Mouse (Mus musculus): ENCODE data around the gene Hp1bp3. TPM values are rescaled to one million over a fixed set of nuclear protein-coding genes. Genes with fewer than 3 reads are reported as not detected.

Hp1bp3 gene
- polyA plus RNA-seq, 1 experiment from 2014 or later: 229 TPM

DNA sequence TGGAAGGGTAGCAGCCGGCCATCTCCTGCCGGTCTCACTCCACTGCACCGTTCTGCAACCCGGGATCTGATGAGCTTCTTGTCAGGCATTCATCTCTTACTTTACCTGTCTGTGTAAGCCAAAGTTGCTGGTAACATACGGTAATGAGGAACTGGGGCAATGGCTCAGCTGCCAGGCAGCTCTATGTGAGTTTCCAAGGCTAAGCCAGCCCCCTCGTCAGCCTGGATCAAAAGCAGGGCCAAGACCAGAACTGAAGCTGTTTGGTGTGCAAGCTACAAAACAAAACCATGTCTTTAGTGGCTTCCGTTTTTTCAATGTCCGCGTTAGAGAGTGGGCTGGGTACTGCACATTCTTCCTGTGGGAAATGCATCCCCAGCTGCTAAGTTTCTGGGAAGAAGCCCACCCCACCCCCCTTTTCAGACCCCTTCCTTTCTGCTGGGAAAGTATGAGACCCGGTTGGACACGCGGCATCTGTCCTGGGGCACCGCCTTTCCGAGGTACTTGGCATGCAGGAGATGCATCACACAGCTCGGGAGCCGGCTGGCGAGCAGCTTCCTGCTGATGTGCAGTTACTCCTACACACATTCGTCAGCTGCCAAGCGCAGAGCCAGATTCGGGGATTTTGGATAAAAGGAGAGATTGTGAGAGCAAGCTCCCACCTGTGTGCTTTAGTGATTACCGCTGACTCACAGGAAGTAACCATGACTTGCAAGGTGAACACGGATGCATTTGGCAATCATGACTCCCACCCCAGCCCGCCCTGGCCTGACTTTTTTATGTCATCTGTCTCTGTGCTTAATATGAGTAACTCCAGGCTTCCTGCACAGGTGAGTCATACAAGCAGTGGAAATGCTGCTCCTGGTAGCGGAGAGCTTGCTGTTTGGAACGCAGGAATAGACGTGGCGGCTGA lies 30.9 kb downstream of the Hp1bp3 start:
- no peak overlapping the region for H3K4me2 ChIP-seq (replicated peaks)
- no peak overlapping the region for H3K27ac ChIP-seq
- peaks cover 27% of the 10 kb centered on the region for H3K4me1 ChIP-seq (replicated peaks)
- peaks cover 56% of the 10 kb centered on the region for H3K36me3 ChIP-seq
- H3K9ac ChIP-seq (replicated peaks): no peak overlapping the region
- H3K9me3 ChIP-seq: no peaks in the 10 kb centered on the region
- H3K4me3 ChIP-seq (replicated peaks): no peak overlapping the region
- H3K27me3 ChIP-seq: peaks cover 21% of the 10 kb centered on the region
- WGBS: 70% methylated on average over 27 of the region's 27 CpGs
- ATAC-seq: no peak

DNA sequence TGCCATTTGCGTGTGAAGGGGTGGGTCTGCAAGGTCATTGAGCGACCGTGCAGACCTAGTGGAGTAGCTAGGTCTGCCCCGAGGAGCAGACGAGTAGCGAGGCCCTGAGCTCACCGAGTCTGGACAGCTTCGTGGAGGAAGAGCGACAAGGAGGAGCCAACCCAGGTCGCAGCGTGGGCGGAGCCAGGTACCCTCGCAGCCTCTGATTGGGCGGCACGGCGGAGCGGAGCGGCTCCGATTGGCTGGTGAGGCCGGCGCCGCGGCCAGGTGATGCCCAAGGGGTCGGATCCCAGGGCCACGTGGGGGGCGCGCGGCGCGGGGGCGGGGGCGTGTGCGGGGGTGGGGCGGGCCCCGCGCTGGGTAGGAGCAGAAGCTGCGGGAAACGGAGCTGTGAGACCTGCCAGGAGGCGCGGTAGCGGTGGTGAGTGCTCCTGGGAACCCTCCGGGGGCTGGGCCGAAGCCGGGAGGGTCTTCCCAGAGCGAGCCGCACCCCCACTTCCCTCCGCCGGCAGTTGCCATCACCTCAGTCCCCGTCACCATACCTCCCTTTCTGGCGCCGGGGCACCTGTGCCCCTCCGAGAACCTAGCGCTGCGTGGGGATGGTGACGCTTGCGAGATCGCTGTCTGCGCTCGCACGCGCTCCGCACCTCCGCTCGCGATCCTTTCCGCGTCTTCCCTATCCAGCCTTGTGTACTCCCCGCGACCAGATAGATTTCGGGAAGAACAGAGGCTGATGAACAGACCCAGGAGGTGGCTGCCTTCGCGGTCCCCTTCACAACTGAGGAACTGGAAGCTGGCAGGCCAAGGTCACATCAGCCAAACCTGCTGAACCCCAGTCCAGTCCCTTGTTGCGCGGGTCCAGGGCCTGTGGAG lies 34.2 kb downstream of the Hp1bp3 start, which contains the start of the genes Sh2d5 and Kif17:
Gene Sh2d5 (plus strand): TSS at position 316 of the 873 bp plus-strand sequence.
Gene Kif17 (plus strand): TSS at position 348 of the 873 bp plus-strand sequence.
- Histone ChIP-seq H3K4me1 (replicated peaks) (peaks cover 36% of the 10 kb centered on the region), H3K27me3 (peaks cover 53% of the 10 kb centered on the region), H3K27ac (peak within 1 kb of the TSS; percentile 44), H3K4me2 (replicated peaks) (peak within 1 kb of the TSS; percentile 83), H3K36me3 (peaks cover 25% of the 10 kb centered on the region), H3K4me3 (replicated peaks) (peak within 1 kb of the TSS; percentile 59), H3K9ac (replicated peaks) (peak within 1 kb of the TSS; percentile 73), H3K9me3 (no peaks in the 10 kb centered on the region)
- peak; percentile 88 for ATAC-seq
- WGBS: under 1% methylated on average over 70 of the region's 74 CpGs

DNA sequence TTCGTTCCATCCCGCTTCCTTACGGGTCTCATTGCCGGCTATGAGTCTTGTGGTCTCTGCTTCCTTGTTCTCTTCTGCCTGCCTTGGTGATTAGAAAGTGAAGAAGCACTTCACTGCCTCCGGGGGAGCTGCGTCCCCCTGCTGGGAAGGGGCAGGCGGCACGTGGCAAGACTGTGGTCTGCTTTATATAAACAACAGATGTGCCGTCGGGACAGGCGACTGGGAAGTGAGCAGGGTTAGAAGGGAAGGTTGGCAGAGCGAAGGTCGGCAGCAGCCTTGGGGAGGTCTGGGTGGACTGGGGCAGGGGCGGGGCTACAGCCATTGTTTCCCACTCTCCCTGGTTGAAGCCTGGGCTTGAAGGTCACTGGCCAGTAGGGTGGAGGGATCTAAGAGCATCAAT lies 35.7 kb downstream of the Hp1bp3 start:
- Histone ChIP-seq H3K4me1 (replicated peaks) (peaks cover 36% of the 10 kb centered on the region), H3K4me2 (replicated peaks) (peak overlapping the region; percentile 83), H3K9ac (replicated peaks) (peak overlapping the region; percentile 39), H3K27ac (0 out of 2 replicates have a peak overlapping the region, but pooled peaks have one; percentile 53), H3K27me3 (peaks cover 59% of the 10 kb centered on the region), H3K4me3 (replicated peaks) (peak overlapping the region; percentile 59), H3K9me3 (no peaks in the 10 kb centered on the region), H3K36me3 (peaks cover 11% of the 10 kb centered on the region)
- WGBS: under 1% methylated on average over 14 of the region's 14 CpGs
- ATAC-seq: 0 out of 2 replicates have a peak, but pooled peaks have one; percentile 7

DNA sequence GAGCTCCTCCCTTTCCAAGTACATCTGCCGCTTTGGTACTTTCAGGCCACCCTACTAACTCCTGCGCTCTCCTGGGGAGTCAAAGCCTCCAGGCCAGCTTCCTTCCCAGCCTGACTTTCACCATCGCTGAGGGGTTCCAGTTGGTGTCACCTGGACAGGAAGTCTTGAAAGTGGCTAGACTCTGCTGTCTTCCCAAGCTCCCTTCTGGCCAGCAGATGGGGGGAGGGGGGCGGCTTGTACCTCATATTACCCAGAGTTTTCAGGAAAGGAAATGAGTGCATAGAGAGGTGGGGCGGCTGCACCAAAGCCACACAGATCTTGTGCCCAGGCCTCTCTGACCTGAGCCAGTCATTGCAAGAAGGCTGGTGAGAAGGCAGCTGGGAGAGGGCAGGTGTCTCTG lies 36.1 kb downstream of the Hp1bp3 start:
- Histone ChIP-seq H3K9me3 (no peaks in the 10 kb centered on the region), H3K4me2 (replicated peaks) (peak overlapping the region; percentile 83), H3K36me3 (peaks cover 7% of the 10 kb centered on the region; the same call in 1 of the 2 replicates), H3K27ac (0 out of 2 replicates have a peak overlapping the region, but pooled peaks have one; percentile 53), H3K4me1 (replicated peaks) (peaks cover 36% of the 10 kb centered on the region), H3K9ac (replicated peaks) (peak overlapping the region; percentile 39), H3K27me3 (peaks cover 59% of the 10 kb centered on the region), H3K4me3 (replicated peaks) (peak overlapping the region; percentile 59)
- ATAC-seq: no peak
- 9% methylated on average over 5 of the region's 5 CpGs for WGBS

DNA sequence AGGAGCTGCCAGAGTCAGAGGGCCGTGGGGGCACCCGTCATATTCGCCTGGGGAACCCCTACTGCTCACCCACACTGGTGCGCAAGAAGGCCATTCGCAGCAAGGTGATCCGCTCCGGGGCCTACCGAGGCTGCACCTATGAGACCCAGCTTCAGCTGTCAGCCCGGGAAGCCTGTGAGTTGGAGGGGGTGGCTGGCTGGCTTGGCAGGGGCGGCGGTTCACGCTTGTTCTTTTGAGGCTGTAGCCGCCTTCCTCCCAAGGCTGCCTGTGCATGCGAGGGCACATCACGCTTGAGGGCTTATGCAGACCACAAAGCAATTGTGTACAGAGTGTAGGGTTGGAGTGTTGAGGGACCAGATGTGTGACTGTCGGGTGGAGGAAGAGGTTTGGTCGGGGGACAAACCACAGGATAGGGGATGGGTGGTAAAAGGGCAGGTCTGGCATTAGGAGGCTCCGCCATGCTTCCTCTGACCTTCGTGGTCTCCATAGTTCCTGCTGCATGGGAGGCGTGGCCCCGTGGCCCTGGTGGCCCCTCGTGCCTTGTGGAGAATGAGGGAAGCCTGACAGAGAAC lies 41.1 kb downstream of the Hp1bp3 start:
- H3K36me3 ChIP-seq: peaks cover 6% of the 10 kb centered on the region; the same call in 1 of the 2 replicates
- no peak overlapping the region for H3K4me3 ChIP-seq (replicated peaks)
- H3K27ac ChIP-seq: no peak overlapping the region
- peaks cover 44% of the 10 kb centered on the region for H3K27me3 ChIP-seq
- no peak for ATAC-seq
- no peaks in the 10 kb centered on the region for H3K9me3 ChIP-seq
- WGBS: 82% methylated on average over 22 of the region's 22 CpGs
- H3K4me1 ChIP-seq (replicated peaks): peaks cover 15% of the 10 kb centered on the region
- no peak overlapping the region for H3K9ac ChIP-seq (replicated peaks)
- no peak overlapping the region for H3K4me2 ChIP-seq (replicated peaks)

DNA sequence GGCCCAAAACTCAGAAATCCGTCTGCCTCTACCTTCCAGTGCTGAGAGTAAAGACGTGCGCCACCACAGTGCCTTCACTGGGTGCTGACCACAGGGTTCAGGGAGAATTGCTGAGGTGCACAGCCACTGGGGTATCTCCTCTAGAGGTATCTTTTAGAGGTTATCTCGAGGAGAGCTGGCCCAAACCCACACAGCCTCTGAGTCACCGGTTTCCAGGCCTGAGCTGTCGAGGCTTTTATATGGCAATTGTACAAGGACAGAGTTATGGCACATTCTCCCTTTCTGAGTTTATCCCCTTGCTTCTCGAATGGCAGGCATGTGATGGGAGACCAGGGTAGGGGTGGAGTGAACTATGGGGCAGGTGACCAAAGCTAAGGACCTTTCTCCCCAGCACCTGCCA lies 42.6 kb downstream of the Hp1bp3 start:
- 79% methylated on average over 7 of the region's 7 CpGs for WGBS
- Histone ChIP-seq H3K27ac (no peak overlapping the region), H3K36me3 (peaks cover 6% of the 10 kb centered on the region; the same call in 1 of the 2 replicates), H3K27me3 (peaks cover 41% of the 10 kb centered on the region), H3K4me2 (replicated peaks) (no peak overlapping the region), H3K4me3 (replicated peaks) (no peak overlapping the region), H3K9me3 (no peaks in the 10 kb centered on the region), H3K4me1 (replicated peaks) (peaks cover 14% of the 10 kb centered on the region), H3K9ac (replicated peaks) (no peak overlapping the region)
- no peak for ATAC-seq

DNA sequence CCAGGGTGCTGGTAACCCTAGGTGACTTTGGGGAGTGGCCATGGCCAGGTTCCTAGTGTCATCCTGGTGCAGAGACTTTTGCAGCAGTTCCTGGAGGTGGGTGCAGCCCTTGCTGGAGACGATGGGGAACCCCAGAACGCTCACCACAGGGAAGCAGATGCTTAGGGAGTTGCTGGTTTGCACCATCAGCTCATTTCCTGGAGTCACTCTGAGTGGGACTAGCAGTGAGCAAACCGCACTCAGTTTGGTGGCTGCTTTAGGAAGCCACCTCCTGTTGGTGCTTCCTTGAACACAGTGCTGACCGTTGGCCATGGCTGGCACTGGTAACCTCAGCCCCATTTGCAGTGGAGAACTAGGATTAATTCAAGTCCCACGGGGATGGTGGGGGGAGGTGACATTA lies 43.4 kb downstream of the Hp1bp3 start:
- Histone ChIP-seq H3K4me2 (replicated peaks) (no peak overlapping the region), H3K9me3 (no peaks in the 10 kb centered on the region), H3K4me3 (replicated peaks) (no peak overlapping the region), H3K4me1 (replicated peaks) (peaks cover 14% of the 10 kb centered on the region), H3K36me3 (peaks cover 6% of the 10 kb centered on the region; the same call in 1 of the 2 replicates), H3K27me3 (peaks cover 41% of the 10 kb centered on the region), H3K27ac (no peak overlapping the region), H3K9ac (replicated peaks) (no peak overlapping the region)
- WGBS: 89% methylated on average over 5 of the region's 5 CpGs
- ATAC-seq: no peak

DNA sequence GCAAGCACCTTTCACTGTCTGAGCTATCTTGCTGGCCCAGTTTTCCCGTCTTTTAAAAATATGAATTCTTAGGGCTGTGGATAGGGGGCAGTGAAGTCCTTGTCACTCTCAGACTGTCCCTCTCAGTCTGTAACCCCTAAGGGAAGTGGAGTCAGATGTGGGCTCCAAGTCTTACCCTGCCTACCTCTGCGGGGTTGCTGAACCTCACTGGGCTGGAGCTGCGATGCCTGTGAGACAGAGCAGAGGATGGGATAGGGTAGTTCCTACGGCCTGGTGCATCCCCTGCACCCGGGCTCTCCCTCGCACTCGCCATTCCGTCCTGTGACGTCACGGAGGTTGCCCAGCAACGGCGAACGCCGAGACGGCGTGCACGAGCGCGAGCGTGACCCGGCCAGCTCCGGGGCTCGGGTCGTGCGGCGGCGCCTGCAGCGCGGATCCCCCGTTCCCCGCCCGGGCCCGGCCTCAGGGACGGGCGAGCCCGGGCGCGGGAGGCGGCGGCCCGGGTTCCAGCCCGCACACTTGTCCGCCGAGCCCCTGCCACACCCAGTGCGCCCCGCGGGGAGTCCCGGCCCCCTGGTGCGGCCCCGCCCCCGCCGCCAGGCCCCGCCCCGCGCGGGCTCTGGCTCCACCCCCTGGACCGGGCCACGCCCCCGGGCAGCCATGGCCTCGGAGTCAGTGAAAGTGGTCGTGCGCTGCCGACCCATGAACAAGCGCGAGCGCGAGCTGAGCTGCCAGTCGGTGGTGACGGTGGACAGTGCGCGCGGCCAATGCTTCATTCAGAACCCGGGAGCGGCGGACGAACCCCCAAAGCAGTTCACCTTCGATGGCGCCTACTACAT lies 46.0 kb downstream of the Hp1bp3 start:
- H3K27ac ChIP-seq: peak overlapping the region; percentile 56; the same call in 1 of the 2 replicates
- H3K36me3 ChIP-seq: peaks cover 6% of the 10 kb centered on the region; the same call in 1 of the 2 replicates
- peaks cover 14% of the 10 kb centered on the region for H3K4me1 ChIP-seq (replicated peaks)
- H3K27me3 ChIP-seq: peaks cover 32% of the 10 kb centered on the region
- ATAC-seq: peak; percentile 93
- H3K9me3 ChIP-seq: no peaks in the 10 kb centered on the region
- under 1% methylated on average over 58 of the region's 78 CpGs for WGBS
- H3K4me3 ChIP-seq (replicated peaks): peak overlapping the region; percentile 67
- peak overlapping the region; percentile 58 for H3K9ac ChIP-seq (replicated peaks)
- H3K4me2 ChIP-seq (replicated peaks): peak overlapping the region; percentile 89

DNA sequence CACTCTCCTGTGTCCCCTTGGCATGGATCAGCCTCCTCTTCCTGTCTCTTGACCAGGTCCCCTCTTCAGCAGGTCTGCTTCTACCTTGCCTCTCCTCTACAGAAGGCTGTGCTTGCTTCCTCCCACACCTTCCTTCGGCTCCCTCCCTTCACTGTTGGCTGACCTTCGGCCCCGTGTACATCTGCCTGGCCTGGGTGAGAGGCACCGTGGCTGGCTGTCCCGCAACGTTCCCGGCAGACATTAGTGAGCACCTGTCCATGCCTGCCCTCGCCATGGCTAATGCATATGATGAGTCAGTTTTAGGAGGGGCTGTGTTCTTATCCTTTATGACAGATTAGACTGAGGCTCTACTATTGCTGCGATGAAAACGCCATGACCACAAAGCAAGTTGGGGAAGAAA lies 51.8 kb downstream of the Hp1bp3 start:
- peaks cover 6% of the 10 kb centered on the region for H3K4me1 ChIP-seq (replicated peaks)
- no peak overlapping the region for H3K4me3 ChIP-seq (replicated peaks)
- ATAC-seq: no peak
- H3K9ac ChIP-seq (replicated peaks): no peak overlapping the region
- no peaks in the 10 kb centered on the region for H3K36me3 ChIP-seq
- WGBS: 93% methylated on average over 10 of the region's 10 CpGs
- H3K27me3 ChIP-seq: peaks cover 21% of the 10 kb centered on the region
- no peaks in the 10 kb centered on the region for H3K9me3 ChIP-seq
- H3K4me2 ChIP-seq (replicated peaks): no peak overlapping the region
- H3K27ac ChIP-seq: no peak overlapping the region

DNA sequence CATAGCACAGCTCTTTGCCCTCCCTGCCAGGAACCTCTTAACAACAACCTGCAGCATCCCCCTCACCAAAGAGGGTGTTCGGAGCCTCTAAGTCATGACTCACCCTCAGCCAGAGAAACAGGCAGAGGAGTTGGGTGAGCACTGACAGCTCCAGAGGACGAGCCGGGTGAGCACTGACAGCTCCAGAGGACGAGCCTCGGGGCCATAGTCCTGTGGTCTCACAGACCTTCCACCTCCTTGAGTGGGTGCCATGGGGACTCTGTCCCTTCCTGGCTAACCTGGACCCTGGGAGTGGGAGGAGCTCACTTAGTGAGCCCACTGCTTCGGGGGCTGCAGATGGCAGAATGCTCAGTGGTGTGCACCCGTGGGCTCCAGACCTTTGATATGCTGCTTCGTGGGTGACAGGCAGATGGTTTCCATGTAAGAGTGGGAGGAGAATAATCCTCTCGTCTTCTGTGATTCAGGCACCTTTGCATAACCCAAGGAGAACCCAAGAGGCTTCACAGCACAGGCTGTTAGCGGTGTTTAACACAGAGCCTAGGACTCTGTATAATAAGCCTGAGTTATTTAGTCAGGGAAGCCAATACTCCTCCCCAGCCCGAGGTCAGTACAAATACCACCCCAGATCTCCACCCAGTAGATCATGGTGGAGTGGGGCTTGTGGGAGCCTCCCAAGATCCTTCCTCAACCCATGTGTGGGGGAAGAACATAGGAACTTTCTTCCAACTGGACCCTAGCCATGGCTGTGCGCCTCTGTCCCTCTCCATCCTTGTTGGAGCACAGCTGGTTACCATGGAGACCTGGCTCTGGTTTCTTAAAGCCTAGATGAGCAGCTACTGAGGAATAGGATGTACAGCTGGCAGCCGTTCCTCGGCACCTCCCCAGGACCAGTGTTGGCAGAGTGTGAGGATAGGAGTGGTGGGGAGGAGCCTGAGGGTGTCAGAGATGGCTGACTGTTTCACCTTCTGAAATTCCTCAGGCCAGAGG lies 56.2 kb downstream of the Hp1bp3 start:
- H3K4me1 ChIP-seq (replicated peaks): 0 out of 2 replicates have a peak, but pooled peaks cover 4% of the 10 kb centered on the region
- ATAC-seq: no peak
- H3K4me2 ChIP-seq (replicated peaks): no peak overlapping the region
- no peak overlapping the region for H3K9ac ChIP-seq (replicated peaks)
- no peaks in the 10 kb centered on the region for H3K27me3 ChIP-seq
- WGBS: 71% methylated on average over 14 of the region's 14 CpGs
- no peaks in the 10 kb centered on the region for H3K9me3 ChIP-seq
- H3K4me3 ChIP-seq (replicated peaks): no peak overlapping the region
- H3K27ac ChIP-seq: no peak overlapping the region
- no peaks in the 10 kb centered on the region for H3K36me3 ChIP-seq

Data from midbrain, embryonic 13.5 days (tissue).